Mouse (Mus musculus) granulocyte monocyte progenitor cell, adult 5-6 weeks (primary cell): ENCODE data around the gene Phlpp1. TPM values are rescaled to one million over a fixed set of nuclear protein-coding genes. Genes with fewer than 3 reads are reported as not detected.
A peak's percentile ranks its signal among the peaks of the same experiment; 100 is the strongest.

Source experiments
- ATAC-seq: replicated peaks from 2 replicates; pipeline ENCODE4 v1.8.0; 2016; ENCODE audit warnings: mild to moderate bottlenecking, moderate TSS enrichment, inconsistent platforms; ENCODE audit not compliant: poor library complexity, severe bottlenecking
- total RNA-seq, 2 experiments: library from RNA; stranded (forward) in 1 of 2; stranded (reverse) in 1 of 2; fragments of 200-712, 200-1000 nt in 1 of 2; fragments of >200 nt in 1 of 2; fragmentation: Nextera tagmentation in 1 of 2; gene quantifications; 2 replicates each; pipeline ENCODE4 v1.2.3; 2014 to 2017

The Phlpp1 gene
- total RNA-seq (2014; fragmentation: Nextera tagmentation) (0.94 and 2.2 TPM in 2 replicates), total RNA-seq (2017) (1.7 and 2.1 TPM in 2 replicates)

- ATAC-seq = peak; percentile 91
Observed at GRCm38 (mm10) chr1:106171241-106172220, at the start of gene Phlpp1. Phlpp1 (plus strand) TSS chr1:106171752.

DNA sequence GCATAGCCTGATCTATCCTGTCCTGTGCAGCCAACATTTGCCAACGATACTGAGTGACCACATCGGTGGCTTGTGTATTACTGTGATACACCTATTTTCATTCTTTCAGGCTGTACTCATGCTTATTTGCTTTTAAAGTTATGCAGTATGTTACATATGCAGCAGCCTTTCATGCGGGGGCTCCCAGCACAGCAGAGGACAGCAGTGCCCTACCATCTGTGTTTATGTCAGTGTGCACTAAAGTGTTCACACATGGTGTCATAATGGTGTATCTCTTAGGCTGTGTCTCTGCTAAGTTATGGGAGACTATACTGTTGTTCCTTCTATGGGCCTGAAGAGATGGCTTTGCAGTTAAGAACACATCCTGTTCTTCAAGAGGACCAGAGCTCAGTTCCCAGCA is 45.0 kb upstream of the Phlpp1 start:
- ATAC-seq = no peak

GRCm38 (mm10) chr1:106131697-106132349 is 39.7 kb upstream of the Phlpp1 start:
- peak; percentile 37 for ATAC-seq

GRCm38 (mm10) chr1:106132350-106132700 is 39.2 kb upstream of the Phlpp1 start:
- ATAC-seq = no peak

DNA sequence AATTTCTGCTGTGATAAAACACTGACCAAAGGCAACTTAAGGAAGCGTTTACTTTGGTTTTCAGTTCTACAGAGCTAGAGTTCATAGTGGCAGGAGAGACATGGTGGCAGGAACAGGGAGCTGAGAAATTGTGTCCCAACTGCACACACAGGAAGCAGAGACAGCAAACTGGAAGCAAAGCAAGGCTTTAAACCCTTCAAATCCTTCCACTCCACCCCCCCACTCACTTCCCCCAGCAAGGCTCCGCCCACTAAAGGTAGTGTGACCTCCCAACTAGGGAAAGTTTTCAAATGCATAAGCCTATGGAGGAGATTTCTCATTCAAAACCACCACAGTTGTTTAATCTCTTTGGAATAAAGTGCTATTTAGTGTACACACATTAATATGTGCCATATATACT is 32.9 kb upstream of the Phlpp1 start:
- peak; percentile 84 for ATAC-seq

GRCm38 (mm10) chr1:106139137-106139536 is 32.4 kb upstream of the Phlpp1 start:
- ATAC-seq = peak; percentile 57

DNA sequence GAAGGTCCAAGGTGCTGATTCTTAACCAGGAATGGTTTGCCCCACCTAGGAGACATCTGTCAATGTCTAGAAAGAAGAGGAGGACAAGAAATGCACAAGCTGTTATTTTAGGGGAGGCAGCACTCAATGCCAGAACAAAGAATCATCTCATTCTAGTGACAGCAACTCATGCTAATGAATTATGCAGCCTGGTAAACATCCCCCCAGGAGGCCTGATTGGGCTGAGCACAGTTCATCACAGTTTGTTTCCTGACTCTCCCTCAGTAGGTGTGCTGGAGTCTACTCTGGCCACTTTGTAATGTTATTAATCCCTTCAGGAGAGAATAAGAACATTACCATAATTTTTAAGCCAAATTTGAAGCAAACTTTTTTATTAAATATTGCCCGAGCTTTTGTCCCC is 29.5 kb upstream of the Phlpp1 start:
- ATAC-seq = no peak

GRCm38 (mm10) chr1:106144534-106144933 is 27.0 kb upstream of the Phlpp1 start:
- no peak for ATAC-seq

DNA sequence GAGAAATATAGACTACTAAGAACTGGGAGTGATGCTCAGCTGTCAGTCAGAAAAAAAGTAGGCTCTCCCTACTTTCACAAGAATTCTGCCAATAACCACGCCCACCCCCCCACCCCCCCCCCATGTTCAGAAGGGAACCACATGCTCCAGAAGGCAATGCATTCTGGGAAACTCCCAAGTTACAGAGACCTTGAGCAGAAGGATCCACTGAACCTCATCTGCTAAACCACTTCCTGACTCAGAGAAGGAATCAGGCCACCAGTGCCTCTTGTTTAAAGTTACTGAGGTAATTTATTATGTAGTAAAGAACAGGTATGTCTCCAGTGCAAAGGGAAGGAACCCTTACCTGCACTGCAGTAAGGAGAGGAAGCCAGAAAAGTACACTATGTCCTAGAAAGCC is 26.5 kb upstream of the Phlpp1 start:
- ATAC-seq = no peak

- ATAC-seq = no peak
Observed at GRCm38 (mm10) chr1:106145565-106146190, 25.9 kb upstream of the Phlpp1 start.

GRCm38 (mm10) chr1:106148386-106149380 is 22.9 kb upstream of the Phlpp1 start:
- ATAC-seq = peak; percentile 20; the same call in 1 of the 2 replicates

- ATAC-seq = peak; percentile 95
Observed at GRCm38 (mm10) chr1:106151846-106152245, 19.7 kb upstream of the Phlpp1 start.

DNA sequence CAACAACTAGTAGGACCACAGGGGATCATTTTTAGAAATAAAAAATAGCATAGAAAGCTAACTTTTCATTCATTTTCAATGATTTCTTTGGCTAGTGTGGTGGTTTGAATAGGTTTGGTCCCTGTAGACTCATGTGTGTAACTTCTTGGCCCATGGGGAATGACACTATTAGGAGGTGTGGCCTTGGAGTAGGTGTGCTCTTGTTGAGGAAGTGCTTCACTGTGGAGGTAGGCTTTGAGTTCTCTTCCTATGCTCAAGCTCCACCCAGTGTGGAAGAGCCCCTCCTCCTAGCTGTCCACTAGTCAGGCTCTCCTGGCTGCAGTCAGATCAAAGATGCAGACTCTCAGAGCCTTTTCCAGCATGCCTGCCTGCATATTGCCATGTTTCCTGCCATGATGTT is 18.8 kb upstream of the Phlpp1 start:
- ATAC-seq = peak; percentile 57

DNA sequence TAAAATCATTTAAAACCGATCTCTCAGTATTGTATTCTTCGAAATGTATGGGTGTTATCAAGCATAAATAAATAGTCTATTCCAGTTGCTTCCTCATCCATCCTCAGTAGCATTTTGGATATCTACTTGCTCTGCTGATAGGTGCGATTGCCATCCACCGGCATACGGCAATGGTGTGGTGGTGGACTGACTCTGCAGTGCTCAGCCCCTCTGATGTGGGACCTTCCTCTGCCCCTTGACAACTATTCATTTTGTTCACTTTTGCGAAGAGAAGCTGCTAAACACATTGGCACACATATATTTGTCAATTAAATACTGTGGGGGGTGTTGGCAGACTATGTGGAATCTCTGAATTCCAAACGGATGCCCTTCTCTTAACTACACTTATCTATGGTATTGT is 17.0 kb upstream of the Phlpp1 start:
- no peak for ATAC-seq

DNA sequence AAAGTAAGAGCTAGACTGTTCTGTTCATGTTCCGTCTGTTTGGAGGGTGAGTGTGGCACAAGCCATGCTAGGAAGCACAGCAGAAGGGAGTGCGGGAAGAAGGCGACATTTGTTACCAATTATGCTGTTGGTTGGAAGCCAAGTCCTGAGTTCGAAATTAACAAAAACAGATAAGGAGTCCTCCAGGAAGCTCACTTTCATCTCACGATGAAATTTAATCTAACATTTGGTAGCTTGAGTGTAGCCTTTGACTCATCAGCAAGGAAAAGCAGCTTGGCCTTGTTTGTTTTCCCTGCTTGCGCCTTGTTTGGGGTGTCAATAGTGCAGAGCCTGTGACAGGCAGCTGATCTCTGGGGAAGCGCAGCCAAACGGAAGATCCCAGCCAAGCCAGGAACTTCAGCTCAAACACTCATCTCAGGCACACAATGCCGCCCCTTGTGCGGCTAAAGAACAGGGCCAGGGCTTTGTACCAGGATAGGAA is 16.4 kb upstream of the Phlpp1 start:
- no peak for ATAC-seq

DNA sequence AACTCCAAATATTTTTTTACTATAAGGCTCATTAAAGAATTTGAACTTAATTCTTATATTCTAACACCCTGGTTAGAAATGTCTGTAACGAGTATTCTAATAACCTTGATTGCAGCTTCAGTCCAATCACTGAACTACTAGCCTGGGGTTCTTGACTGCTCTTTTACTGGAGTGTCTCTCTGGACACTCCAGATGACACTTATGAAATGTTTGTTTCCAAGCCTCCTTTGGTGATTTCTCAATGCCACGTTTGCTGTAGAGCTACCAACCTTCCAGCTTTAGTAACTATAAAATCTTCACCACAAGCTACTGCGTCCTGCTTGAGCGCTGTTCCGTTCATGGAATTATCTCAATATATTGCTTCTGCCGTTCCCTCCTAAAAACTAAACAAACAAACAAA is 15.8 kb upstream of the Phlpp1 start:
- ATAC-seq = no peak

GRCm38 (mm10) chr1:106157961-106158515 is 13.5 kb upstream of the Phlpp1 start:
- peak; percentile 11; the same call in 1 of the 2 replicates for ATAC-seq

DNA sequence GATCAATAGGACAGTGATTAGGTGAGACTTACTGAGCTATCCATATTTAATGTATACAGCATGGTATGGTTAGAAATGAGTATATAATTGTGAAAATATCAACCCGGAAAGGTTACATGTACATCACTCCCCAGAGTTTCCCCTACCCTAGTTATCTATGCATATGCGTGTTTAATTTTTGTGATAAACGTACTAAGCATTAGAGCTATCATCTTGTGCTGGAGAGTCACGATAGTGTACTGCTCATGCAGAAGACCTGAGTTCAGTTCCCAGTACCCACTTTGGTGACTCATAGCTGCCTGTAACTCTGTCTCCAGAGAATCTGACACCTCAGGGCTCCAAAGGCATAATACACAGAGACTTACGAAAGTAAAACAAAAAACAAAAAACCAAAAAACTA is 11.9 kb upstream of the Phlpp1 start:
- ATAC-seq = no peak

DNA sequence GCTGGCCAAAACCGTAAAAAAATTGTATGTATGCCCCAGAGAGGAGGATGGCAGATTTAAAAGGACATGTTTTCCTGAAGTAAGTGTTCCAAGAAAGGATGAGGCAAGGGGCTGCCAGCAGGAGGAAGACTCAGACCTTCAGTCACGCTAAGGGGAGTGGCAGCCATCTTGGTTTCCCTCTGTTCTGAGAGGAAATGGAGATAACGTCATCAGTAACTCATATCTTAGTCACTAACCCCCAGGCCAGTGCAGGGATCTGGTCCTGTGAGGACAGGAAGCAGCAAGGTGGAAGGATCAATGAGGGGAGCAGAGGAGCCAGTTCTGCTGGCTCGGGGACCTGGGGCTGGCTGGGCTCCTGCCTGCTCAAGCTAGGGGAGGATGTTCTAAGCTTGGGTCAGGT is 10.6 kb upstream of the Phlpp1 start:
- ATAC-seq = no peak
